Mouse (Mus musculus) neural tube, embryonic 13.5 days (tissue): ENCODE results near the gene Rwdd4a. TPM values are rescaled to one million over a fixed set of nuclear protein-coding genes. Genes with fewer than 3 reads are reported as not detected.

Source experiments
- ATAC-seq: fragments of 200-750 bp; cut with Nextera tagmentation; 2 replicates; pipeline ENCODE4 v1.8.0; 2017; ENCODE audit warnings: low read depth, mild to moderate bottlenecking, moderate TSS enrichment, moderate library complexity
- H3K27ac ChIP-seq: fragments of 300-500 bp; sonication (generic); replicated peaks from 2 replicates; pipeline ENCODE4 v1.5.1; 2015; ENCODE audit warnings: moderate library complexity, mild to moderate bottlenecking, inconsistent platforms
- H3K27me3 ChIP-seq: fragments of 300-500 bp; sonication (generic); 2 replicates; pipeline ENCODE4 v1.6.1; 2015; ENCODE audit warnings: mild to moderate bottlenecking, inconsistent platforms
- H3K36me3 ChIP-seq: fragments of 300-500 bp; sonication (generic); 2 replicates; pipeline ENCODE4 v1.6.1; 2015; ENCODE audit warnings: mild to moderate bottlenecking, inconsistent platforms
- H3K4me1 ChIP-seq: fragments of 300-500 bp; sonication (generic); replicated peaks from 2 replicates; pipeline ENCODE4 v1.6.1; 2015; ENCODE audit warnings: inconsistent platforms
- H3K4me2 ChIP-seq: fragments of 300-500 bp; sonication (generic); 2 replicates; pipeline ENCODE4 v1.6.1; 2015; ENCODE audit warnings: inconsistent platforms, mild to moderate bottlenecking, moderate library complexity
- H3K4me3 ChIP-seq: fragments of 300-500 bp; sonication (generic); 2 replicates; pipeline ENCODE4 v1.5.1; 2015; ENCODE audit warnings: mild to moderate bottlenecking, inconsistent platforms
- H3K9ac ChIP-seq: fragments of 300-500 bp; sonication (generic); 2 replicates; pipeline ENCODE4 v1.6.1; 2015; ENCODE audit warnings: moderate library complexity, mild to moderate bottlenecking, inconsistent platforms
- H3K9me3 ChIP-seq: fragments of 300-500 bp; sonication (generic); 2 replicates; pipeline ENCODE4 v1.6.1; 2016; ENCODE audit warnings: inconsistent platforms
- WGBS: fragments of 180-500 bp; shearing (Covaris S2); methylation state at CpG from one replicate; pipeline ENCODE4 v1.1.7; 2015; 5-methylcytosine and 5-hydroxymethylcytosine counted together
- microRNA-seq: library from miRNA; unstranded; fragments of <30 nt; microRNA quantifications from one replicate; pipeline ENCODE4, GENCODE M21; 2016
- polyA plus RNA-seq: library from polyadenylated mRNA; unstranded; fragments of >200 nt; fragmentation: Nextera tagmentation; extraction: Ambion mirVana; gene quantifications from 2 replicates; pipeline ENCODE4 v1.2.1, GENCODE M21; 2015

Gene Rwdd4a
- polyA plus RNA-seq, 1 experiment from 2014 or later: 31.8 TPM

DNA sequence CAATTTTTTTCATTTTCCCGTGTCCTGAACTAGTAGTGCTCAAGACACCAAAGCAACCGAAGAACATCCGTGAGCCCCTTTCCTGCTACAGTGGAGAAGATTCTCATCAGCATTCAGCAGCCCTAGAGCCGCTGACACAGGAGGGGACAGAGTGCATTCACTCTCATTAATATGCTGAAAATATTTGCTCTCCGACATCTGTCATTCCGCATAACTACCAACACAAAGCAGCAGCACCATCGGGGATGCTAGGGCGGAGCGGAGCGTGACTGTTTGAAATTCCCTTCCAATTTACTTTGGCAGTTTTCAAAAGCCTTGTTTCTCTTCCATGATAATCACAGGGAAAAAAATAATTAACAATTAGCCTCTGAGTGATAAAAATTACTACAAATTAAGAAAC is 56.9 kb downstream of the Rwdd4a start:
- no peaks in the 10 kb centered on the region for H3K9me3 ChIP-seq
- no peak overlapping the region for H3K4me3 ChIP-seq
- no peak overlapping the region for H3K4me2 ChIP-seq
- no peaks in the 10 kb centered on the region for H3K36me3 ChIP-seq
- no peak for ATAC-seq
- H3K27ac ChIP-seq: 0 out of 2 replicates have a peak overlapping the region, but pooled peaks have one; percentile 18
- H3K4me1 ChIP-seq: peaks cover 5% of the 10 kb centered on the region
- H3K27me3 ChIP-seq: no peaks in the 10 kb centered on the region
- no peak overlapping the region for H3K9ac ChIP-seq
- 68% methylated on average over 10 of the region's 10 CpGs for WGBS

DNA sequence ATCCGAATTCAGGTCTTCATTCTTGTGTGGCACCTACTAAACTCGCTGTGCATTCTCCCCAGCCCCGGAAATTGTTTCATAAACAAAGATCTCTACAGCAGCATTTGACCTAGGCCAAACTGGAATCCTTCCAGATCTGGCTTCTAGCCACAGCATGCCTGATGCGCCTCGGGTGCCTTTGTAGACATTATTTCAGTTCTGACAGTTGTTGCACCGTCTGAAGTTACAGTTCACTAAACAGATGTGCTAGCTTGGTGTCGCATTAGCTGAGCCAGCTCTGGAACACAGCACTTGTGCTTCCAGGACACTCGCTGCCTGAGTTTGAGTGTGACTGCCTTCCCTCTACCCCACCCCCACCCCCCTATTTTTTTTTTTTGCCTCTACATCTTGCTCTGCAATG is 67.2 kb downstream of the Rwdd4a start:
- ATAC-seq: no peak
- H3K4me3 ChIP-seq: no peak overlapping the region
- no peaks in the 10 kb centered on the region for H3K9me3 ChIP-seq
- H3K36me3 ChIP-seq: no peaks in the 10 kb centered on the region
- H3K27me3 ChIP-seq: no peaks in the 10 kb centered on the region
- H3K27ac ChIP-seq: no peak overlapping the region
- WGBS: 74% methylated on average over 8 of the region's 8 CpGs
- no peaks in the 10 kb centered on the region for H3K4me1 ChIP-seq
- H3K4me2 ChIP-seq: no peak overlapping the region
- H3K9ac ChIP-seq: no peak overlapping the region

Small RNAs within 50 kb of the gene (microRNA-seq; reads per million reads assigned to microRNA genes)
- gene Gm27409: not detected

Other genes with a start within 250 kb of the Rwdd4a start
- gene Stox2, start 87.3 kb upstream of the Rwdd4a start, polyA plus RNA-seq: 33.5 and 36.7 TPM in 2 replicates
- gene Trappc11, start 194 bp upstream of the Rwdd4a start, polyA plus RNA-seq: 40.7 and 43.1 TPM in 2 replicates
- gene Ing2, start 141.9 kb downstream of the Rwdd4a start, polyA plus RNA-seq: 7.9 and 8.5 TPM in 2 replicates
- gene Cdkn2aip, start 180.3 kb downstream of the Rwdd4a start, polyA plus RNA-seq: 37.2 and 42.3 TPM in 2 replicates